Mouse (Mus musculus): ENCODE measurements at regions not wholly inside any gene's neighbourhood (a gene's known extent, or its start where the extent isn't known, plus 50 kb on each side); places are given as distances from the start of the nearest gene placed in this dataset.

- DNase-seq, result no peak
- intact Hi-C loops (cut with DNase I), result no loop called here
Measured at GRCm38 (mm10) chr16:49965528-49966250, 165.4 kb downstream of the Cd47 start.

DNA sequence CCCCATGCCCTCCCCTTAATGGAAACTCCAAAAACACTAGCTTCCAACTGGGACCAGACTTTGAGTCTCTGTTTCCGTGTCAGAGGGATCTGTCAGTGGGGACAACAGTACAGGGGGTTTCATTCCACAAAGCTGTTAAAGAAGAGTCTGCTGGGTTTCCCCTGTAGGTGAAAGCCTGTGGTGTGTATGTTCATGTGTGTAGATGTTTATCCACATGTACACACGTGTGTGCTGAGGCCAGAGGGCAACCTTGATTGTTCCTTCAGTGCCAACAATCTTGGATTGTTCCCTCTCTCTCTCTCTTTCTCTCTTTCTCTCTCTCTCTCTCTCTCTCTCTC is 165.9 kb downstream of the Cd47 start:
- no peak for DNase-seq
- intact Hi-C loops (cut with DNase I), result no loop called here

DNA sequence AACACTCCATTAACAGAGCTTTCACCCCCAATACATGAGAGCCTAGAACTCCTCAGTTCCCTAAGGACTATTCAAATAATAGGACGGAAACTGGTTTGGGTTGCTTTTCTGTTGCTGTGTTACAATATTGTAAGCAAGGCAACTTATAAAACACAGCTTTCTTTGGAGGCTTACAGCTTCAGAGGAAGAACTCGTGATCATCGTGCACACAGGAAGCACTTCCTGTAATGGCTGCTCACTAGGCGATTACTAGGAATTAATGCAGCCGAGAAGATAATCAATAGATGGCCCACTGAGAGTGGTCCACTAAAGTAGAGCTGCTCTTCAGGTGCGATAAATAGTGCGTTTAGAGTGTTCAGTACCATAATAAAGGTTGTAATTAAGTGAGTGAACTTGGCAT is 166.8 kb downstream of the Cd47 start:
- intact Hi-C loops (cut with DNase I), result no loop called here

DNA sequence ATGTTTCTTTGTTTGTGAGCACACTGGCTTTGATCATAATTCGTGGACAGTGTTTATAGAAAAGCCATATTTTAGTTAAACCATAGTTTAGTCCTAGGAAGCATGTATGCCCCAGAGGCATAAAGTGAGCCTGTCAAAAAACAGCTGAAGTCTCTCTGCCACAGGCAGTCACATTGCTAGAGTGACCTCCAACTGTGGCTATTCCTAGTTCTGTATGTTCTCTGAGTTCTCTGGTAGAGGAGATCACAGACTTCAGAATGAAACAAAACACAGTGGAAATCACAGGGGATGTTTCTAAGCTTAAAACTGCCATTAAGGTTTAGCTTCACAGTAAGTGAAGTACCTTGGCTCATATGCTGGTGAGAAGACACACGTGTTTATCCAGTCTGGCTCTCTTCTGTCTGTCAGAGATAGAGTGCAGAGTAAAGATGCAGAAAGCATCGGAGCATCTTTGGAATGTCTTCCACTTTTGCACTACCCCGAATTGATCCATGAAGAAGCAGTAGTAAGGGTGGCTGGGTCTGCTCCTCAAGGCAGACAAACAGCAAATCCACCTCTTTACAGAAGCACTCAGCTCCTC is 168.0 kb downstream of the Cd47 start:
- intact Hi-C loops (cut with DNase I), result no loop called here
- DNase-seq, result no peak

More for the DNA sequence above, 166.8 kb downstream of the Cd47 start:
- no peak for DNase-seq

DNA sequence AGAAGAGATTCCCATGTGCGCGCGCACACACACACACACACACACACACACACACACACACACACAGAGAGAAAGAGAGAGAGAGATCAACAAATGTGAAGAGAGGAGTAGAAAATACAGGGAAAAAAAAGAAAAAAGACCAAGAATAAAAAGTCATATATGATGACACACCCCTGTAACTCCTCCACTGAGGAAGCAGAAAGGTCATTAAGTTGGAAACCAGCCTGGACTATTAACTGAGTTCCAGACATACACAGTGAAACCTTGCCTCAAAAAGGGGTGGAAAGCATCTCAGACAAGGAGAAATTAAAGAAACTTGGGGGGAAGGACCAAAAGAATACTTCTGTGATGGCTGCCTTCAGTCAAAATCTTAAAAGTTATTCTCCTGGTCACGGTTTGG is 168.7 kb downstream of the Cd47 start:
- intact Hi-C loops (cut with DNase I), result no loop called here
- no peak for DNase-seq

GRCm38 (mm10) chr16:49969693-49970296 is 169.5 kb downstream of the Cd47 start:
- no peak for DNase-seq
- intact Hi-C loops (cut with DNase I), result no loop called here

- intact Hi-C loops (cut with DNase I), result no loop called here
- DNase-seq, result no peak
Measured at GRCm38 (mm10) chr16:49970297-49970804, 170.0 kb downstream of the Cd47 start.

DNA sequence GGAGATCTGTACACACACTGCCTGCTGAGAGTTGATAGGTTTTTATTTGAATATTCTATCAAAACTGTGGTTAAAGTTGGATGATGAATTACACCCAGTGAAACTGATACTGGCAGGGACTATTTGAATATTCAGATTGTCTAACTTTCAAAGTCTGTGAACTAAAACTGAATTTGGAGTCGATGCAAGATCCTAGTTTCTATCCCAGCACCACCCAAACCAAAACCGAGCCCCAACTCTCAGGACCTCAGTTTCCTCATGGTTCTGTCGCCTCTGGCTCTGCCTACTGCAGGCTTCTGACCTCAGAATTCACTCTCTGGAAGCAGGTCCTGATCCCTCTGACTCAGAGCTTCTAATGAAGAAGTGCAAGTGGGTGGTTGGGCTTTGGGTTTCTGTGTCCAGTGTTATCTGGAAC is 170.8 kb downstream of the Cd47 start:
- intact Hi-C loops (cut with DNase I), result no loop called here
- no peak for DNase-seq

DNA sequence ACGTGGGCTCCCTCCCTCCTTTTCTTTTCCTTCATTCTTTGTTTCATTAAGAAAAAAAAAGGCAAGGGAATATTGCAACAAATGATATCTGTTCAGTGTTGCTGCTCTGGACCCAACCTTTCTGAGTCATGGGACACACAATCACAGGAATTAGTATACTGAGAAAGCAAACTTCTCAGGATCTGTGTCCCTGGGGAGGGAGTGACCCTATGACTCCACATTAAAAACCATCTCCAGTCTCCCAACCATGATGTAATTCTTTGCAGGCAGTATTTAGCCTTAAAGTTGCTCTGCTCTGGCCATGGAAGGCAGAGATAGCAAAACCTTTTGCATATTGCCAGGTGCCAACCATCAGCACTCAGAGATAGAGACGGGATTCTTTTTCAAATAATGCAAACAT is 176.9 kb downstream of the Cd47 start:
- intact Hi-C loops (cut with DNase I), result no loop called here
- DNase-seq, result no peak

GRCm38 (mm10) chr16:49979426-49979940 is 179.2 kb downstream of the Cd47 start:
- DNase-seq, result no peak
- intact Hi-C loops (cut with DNase I), result no loop called here

- peak in 1 of 2 experiments; percentile 13 for DNase-seq
- intact Hi-C loops (cut with DNase I), result no loop called here
Measured at GRCm38 (mm10) chr16:49980178-49980646, 179.9 kb downstream of the Cd47 start.

GRCm38 (mm10) chr16:49982180-49982579 is 181.8 kb downstream of the Cd47 start:
- DNase-seq, result no peak
- intact Hi-C loops (cut with DNase I), result no loop called here

DNA sequence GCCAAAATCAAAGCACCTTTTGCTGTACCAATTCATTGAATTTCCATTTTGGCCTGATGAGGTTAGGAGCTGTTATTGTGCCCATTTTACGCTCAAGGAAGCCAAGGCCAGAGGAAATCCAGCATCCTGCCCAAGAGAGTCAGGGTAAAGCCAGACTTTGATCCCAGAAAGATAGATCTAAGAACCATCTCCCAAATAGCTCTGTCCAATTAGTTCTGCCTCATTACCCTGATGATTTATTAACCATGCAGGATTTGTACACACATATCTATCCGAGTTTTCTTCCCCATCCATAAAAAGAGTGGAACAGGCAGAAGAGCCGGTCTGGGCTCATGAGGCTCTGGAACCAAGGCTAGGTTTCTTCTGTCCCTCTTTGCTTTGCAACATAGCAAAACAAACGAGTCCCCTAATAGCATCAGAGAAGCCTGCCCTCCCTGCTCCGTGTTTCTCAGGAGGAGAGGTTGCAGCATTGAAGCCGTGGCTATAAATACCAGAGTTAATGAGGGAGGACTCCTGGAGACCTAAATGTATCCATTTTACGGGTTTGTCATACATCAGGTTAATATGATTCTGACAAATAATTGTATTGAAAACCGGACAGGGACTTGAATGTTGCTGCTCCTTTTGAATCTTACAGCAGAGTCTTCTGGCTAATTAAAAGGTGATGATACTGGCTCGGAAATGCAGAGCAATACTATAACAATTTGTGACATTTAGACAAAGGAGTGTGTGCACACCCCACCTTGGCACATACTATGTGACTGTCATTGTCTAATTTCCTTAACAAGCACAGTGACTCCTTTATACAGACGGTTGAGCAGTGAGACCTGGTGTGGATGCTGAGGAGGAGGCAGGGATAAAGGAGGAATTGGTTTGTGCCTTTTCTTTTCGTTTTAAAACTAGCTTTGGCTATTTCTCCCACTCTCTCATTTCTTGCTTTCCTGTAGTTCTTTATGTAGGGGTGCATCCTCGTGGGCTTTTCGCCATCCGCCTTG is 185.0 kb downstream of the Cd47 start:
- no peak for DNase-seq
- intact Hi-C loops (cut with DNase I), result no loop called here

DNA sequence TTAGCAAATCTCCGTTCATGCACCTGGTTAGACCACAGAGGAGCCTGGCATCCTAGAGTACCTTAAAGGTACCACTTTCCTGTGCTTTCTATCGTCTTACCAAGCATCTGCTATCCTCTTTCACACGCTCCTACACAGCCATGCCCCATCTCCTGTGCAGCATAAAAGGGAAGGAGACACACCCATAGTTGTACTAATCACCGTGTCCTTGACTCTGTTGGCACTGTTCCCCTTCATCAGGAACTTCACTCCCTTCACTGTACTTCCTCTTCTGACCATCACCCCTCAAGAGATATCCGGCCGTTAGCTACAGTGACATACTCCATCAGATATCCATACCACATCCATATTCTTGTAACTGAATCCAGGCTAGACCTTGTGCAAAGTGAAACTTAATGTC is 186.6 kb downstream of the Cd47 start:
- intact Hi-C loops (cut with DNase I), result no loop called here
- DNase-seq, result no peak

GRCm38 (mm10) chr16:49995822-49996221 is 195.5 kb downstream of the Cd47 start:
- intact Hi-C loops (cut with DNase I), result no loop called here
- DNase-seq, result no peak

GRCm38 (mm10) chr16:49996593-49996992 is 196.3 kb downstream of the Cd47 start:
- no peak for DNase-seq
- intact Hi-C loops (cut with DNase I), result no loop called here

DNA sequence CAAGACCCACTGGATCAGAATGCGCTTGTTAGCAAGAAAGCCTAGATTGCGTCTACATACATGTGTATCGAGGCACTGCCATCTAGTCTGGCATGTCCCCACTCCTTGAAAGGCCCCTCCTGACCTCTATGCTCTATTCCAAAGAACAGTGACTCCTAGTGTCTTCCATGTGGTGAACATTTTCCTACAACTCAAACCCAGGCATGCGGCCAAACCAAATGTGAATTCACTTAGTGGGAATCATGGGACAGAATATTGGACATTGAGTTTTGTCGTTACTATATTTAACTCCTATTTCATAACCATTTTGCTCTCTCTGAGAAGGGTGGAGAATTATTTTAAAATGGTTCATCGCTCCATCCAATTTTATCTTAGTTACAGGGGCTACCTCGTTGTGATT is 196.7 kb downstream of the Cd47 start:
- intact Hi-C loops (cut with DNase I), result no loop called here

GRCm38 (mm10) chr16:50000805-50001204 is 200.5 kb downstream of the Cd47 start:
- intact Hi-C loops (cut with DNase I), result no loop called here
- no peak for DNase-seq

More for the DNA sequence above, 196.7 kb downstream of the Cd47 start:
- peak; percentile 39 to 73 for DNase-seq

DNA sequence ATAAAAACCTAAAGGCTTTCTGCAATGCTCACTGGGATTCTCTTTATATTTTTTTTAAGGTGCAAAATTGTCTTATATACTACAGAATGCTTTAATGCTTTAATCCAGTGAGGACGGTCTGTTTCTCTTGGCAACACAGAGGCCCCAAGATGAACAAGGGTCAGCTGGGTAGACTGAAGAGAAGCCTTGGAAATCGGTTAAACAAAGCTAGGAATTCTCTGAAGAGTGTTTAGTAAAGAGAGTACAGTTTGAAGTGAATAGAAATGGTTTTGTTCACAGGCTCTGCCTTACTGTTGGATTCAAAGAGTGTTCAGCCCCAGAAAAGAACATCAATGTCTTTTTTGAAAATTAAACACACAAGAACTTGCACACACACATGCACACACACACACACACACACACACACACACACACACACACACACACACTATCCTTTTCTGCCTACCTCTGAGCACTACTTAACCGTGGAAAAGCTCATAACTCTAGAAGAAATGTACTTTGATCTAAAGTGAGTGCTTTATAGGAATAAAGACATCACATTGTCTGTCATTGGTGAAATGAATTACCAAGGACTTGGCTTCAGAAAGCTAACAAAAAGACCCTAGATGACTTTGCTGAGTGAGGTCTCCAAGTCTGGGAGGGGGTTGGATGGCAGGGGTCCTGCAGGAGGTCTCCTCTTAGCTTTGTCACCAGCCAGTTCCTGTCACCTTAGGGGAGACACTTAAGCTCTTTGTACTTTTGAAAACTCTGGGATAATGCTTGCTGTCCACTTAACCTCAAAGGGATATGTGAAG is 201.5 kb downstream of the Cd47 start:
- intact Hi-C loops (cut with DNase I), result no loop called here
- no peak for DNase-seq

DNA sequence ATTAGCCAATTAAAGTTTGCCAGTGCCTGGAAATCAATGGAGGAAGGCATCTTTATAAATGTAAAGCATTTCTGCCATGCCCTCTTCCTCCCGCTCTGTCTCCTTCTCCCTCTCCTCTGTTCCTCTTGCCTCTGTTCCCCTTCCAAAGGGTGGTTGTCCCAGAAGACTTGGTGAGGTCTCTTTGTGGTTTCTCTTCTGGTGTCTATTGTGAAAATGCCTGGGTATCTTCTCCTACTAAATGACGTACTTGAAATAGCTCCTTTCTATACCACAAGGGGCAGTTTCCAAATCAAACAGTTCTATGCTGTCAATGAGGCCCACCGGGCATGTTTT is 202.1 kb downstream of the Cd47 start:
- DNase-seq, result no peak
- intact Hi-C loops (cut with DNase I), result no loop called here
